In the genomic region with DNA sequence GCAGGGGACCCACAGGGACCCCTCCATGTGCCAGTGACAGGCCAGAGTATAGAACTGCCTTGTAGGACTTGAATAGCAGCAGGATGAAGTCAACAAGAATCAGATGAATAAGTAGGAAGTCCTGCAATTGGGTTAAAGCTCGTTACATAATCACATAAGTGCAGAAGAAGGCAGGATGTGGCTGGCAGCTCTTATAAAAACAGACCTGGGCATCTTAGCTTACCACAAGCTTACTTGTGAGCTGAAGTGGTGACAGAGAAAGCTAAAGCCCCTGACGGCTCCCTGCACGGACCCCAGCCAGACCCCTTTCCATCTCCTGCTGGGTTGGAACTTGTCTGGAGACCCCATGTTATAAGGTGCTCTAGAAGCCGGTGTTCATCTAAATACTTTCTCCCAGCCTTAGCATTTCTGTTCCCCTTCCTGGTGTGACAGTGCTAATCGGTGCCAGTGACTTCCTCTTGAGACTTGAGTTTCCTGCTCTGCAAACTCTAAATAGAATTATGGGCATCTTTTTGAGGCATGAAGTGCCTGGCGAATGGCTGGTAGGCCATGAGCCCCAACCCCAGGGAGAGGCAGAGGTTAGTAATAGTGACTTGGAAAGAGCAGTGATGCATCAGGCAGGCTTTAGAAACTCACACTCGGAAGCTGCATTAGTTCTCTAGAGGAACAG, we compare ENCODE assay signal across 10 mouse cellular contexts. TPM values are rescaled to one million over a fixed set of nuclear protein-coding genes. Genes with fewer than 3 reads are reported as not detected.
DNase-seq lines count a peak whose midpoint lies in the region; ATAC-seq lines count a peak whose summit lies in the region.
"Had no signal": no experiment of that assay in that cellular context is flagged by ENCODE, and none has a peak within 500 bp of the region (broad histone marks: within the 10 kb centered on the region; RNA-seq: fewer than 3 reads in every experiment).

No protein-coding gene starts in this region.

- intact Hi-C loops in gastrocnemius, postnatal 36 days (cut with DNase I) = no loop called here

- peak; percentile 47 for DNase-seq in lung, postnatal 36 days
- no peak for DNase-seq in lung, postnatal 10 days
- peak; percentile 49 to 65 for DNase-seq in natural killer cell, adult 2 months (ENCODE audit: low spot score in 2 of 2)
- DNase-seq in gastrocnemius, postnatal 36 days = no peak
- DNase-seq in gastrocnemius, postnatal 4 days (ENCODE audit: low spot score in 2 of 2) = no peak
- DNase-seq: adrenal gland, postnatal 25 days; kidney, postnatal 10 days had no signal

- ATAC-seq in activated CD4-positive, CD25-positive, alpha-beta regulatory T cell, adult 4 months = peak; percentile 92
- peak; percentile 94 for ATAC-seq in inflammation-experienced regulatory T-cells, adult 6 months
- ATAC-seq: forebrain, embryonic 15.5 days had no signal

RNA-seq across cellular contexts. Expression of a gene that starts 6.8 kb away (rescaled TPM):
- 10 to 100 TPM; 31.4 to 31.8 TPM for polyA plus RNA-seq in activated CD4-positive, CD25-positive, alpha-beta regulatory T cell, adult 4 months (2017; shearing (Covaris generic))
- 10 to 100 TPM; 37.0 to 40.4 (median 39.4) TPM for polyA plus RNA-seq in inflammation-experienced regulatory T-cells, adult 6 months (2017; shearing (Covaris generic))
- 10 to 100 TPM; 30.6 to 45.2 TPM for total RNA-seq in gastrocnemius, postnatal 36 days (2021)
- 10 to 100 TPM; 29.2 to 37.2 TPM for total RNA-seq in gastrocnemius, postnatal 4 days (2021)

Comparison
In these comparisons a context has a peak if more than half of its experiments do, and no peak if none do; other contexts are left out.
1. DNase-seq: peak in lung, postnatal 36 days (single experiment) and natural killer cell, adult 2 months (2 of 2); none in lung, postnatal 10 days (single experiment), gastrocnemius, postnatal 36 days (0 of 2) and gastrocnemius, postnatal 4 days (0 of 2).